Mouse (Mus musculus) heart, postnatal 0 days (tissue): Measurements from ENCODE around the gene Daam1.

Experiments
- CTCF ChIP-seq: IDR thresholded peaks from 2 replicates; pipeline ENCODE4 v1.5.1; 2016; ENCODE audit warnings: antibody characterized with exemption, control low read depth, low read depth
- EP300 ChIP-seq: IDR thresholded peaks from 2 replicates; pipeline ENCODE4 v1.6.1; 2016; ENCODE audit warnings: antibody characterized with exemption, low read depth

DNA sequence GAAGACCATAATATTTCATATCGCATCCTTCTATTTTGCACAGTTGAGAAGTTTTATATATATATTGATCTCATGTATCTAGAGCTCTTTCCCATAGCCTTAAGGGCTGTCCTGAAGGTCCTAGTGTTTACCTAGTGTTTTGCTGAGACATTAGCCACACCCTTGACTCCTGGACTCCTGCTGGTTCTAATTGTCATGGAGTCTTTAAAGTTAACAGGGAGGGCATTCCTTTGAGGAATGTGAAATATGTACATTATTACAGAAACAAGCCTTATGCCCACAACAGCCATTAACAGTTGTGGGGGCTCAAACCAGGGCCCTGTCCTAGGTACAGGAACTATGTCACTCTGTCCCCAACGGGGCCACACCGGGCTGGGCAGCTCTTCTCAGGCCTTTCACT is 180.5 kb downstream of the Daam1 start:
- no peak for TF ChIP-seq EP300
- TF ChIP-seq CTCF, result no peak
